Mouse (Mus musculus) erythroblast, embryonic 14.5 days (primary cell): ENCODE measurements around the gene Oxnad1. TPM values are rescaled to one million over a fixed set of nuclear protein-coding genes. Genes with fewer than 3 reads are reported as not detected.
"Not testable (repeated sequence)": the region's sequence is repeated elsewhere in the genome, so short reads cannot be mapped to it uniquely, and the experiment has no call there.

Experiments
- H3K27me3 ChIP-seq: 2 replicates; pipeline ENCODE4 v1.6.1; 2012; ENCODE audit warnings: inconsistent platforms; ENCODE audit not compliant: control insufficient read depth
- H3K36me3 ChIP-seq: 2 replicates; pipeline ENCODE4 v1.6.1; 2012; ENCODE audit warnings: mild to moderate bottlenecking, inconsistent platforms; ENCODE audit not compliant: control insufficient read depth
- H3K4me1 ChIP-seq: 2 replicates; pipeline ENCODE4 v1.6.1; 2012; ENCODE audit warnings: inconsistent platforms; ENCODE audit not compliant: control insufficient read depth
- H3K4me3 ChIP-seq: replicated peaks from 2 replicates; pipeline ENCODE3; 2012; ENCODE audit warnings: moderate library complexity, mild to moderate bottlenecking, inconsistent platforms
- H3K9me3 ChIP-seq: 2 replicates; pipeline ENCODE4 v1.6.1; 2012; ENCODE audit warnings: low read length, inconsistent platforms, mixed read lengths; ENCODE audit not compliant: control insufficient read depth
- GATA1 ChIP-seq: IDR thresholded peaks from 2 replicates; pipeline ENCODE4 v1.6.1; 2012; ENCODE audit warnings: low read length, inconsistent platforms, mixed read lengths
- TAL1 ChIP-seq: IDR thresholded peaks from 3 replicates; pipeline ENCODE4 v1.6.1; 2012; ENCODE audit warnings: low read length, inconsistent platforms, mixed read lengths
- polyA plus RNA-seq: library from polyadenylated mRNA; stranded (reverse); fragments of >175 nt; gene quantifications from 2 replicates; pipeline ENCODE4 v1.2.3, GENCODE M21; 2012

The Oxnad1 gene
- polyA plus RNA-seq, 1 experiment: 0.94 TPM

- H3K27me3 ChIP-seq: no peaks in the 10 kb centered on the region
- H3K4me1 ChIP-seq: peaks cover 34% of the 10 kb centered on the region
- H3K9me3 ChIP-seq: no peaks in the 10 kb centered on the region
- no peak for TF ChIP-seq GATA1
- TF ChIP-seq TAL1: no peak
- H3K36me3 ChIP-seq: peaks cover 33% of the 10 kb centered on the region
- no peak overlapping the region for H3K4me3 ChIP-seq
Measured at GRCm38 (mm10) chr14:32083466-32083865, 1.7 kb upstream of the Oxnad1 start.

- Histone ChIP-seq H3K9me3 (no peaks in the 10 kb centered on the region), H3K36me3 (peaks cover 43% of the 10 kb centered on the region), H3K4me3 (peak within 1 kb of the TSS; percentile 95), H3K4me1 (peaks cover 39% of the 10 kb centered on the region), H3K27me3 (no peaks in the 10 kb centered on the region)
- no peak for TF ChIP-seq TAL1
- no peak for TF ChIP-seq GATA1
Measured at GRCm38 (mm10) chr14:32085486-32086201, 470 bp downstream of the Oxnad1 start, which contains the start of gene Dph3. Dph3 (minus strand) TSS chr14:32085729.

- H3K36me3 ChIP-seq: peaks cover 41% of the 10 kb centered on the region
- no peaks in the 10 kb centered on the region for H3K9me3 ChIP-seq
- TF ChIP-seq TAL1 (no peak), GATA1 (no peak)
- H3K4me1 ChIP-seq: peaks cover 39% of the 10 kb centered on the region
- no peaks in the 10 kb centered on the region for H3K27me3 ChIP-seq
- peak overlapping the region; percentile 95 for H3K4me3 ChIP-seq
Measured at GRCm38 (mm10) chr14:32086226-32086625, 1.1 kb downstream of the Oxnad1 start.

- H3K4me3 ChIP-seq: peak overlapping the region; percentile 95
- not testable (repeated sequence) for H3K9me3 ChIP-seq, H3K27me3 ChIP-seq
- H3K4me1 ChIP-seq: peaks cover 39% of the 10 kb centered on the region
- peaks cover 41% of the 10 kb centered on the region for H3K36me3 ChIP-seq
Measured at GRCm38 (mm10) chr14:32087584-32088248, 2.5 kb downstream of the Oxnad1 start.

GRCm38 (mm10) chr14:32091124-32091523 lies 6.0 kb downstream of the Oxnad1 start:
- Histone ChIP-seq H3K27me3 (no peaks in the 10 kb centered on the region), H3K4me3 (no peak overlapping the region), H3K36me3 (peaks cover 66% of the 10 kb centered on the region), H3K4me1 (peaks cover 24% of the 10 kb centered on the region), H3K9me3 (no peaks in the 10 kb centered on the region)
- no peak for TF ChIP-seq GATA1
- TF ChIP-seq TAL1: no peak

GRCm38 (mm10) chr14:32091704-32092103 lies 6.5 kb downstream of the Oxnad1 start:
- Histone ChIP-seq H3K4me3 (no peak overlapping the region), H3K36me3 (peaks cover 72% of the 10 kb centered on the region), H3K9me3 (no peaks in the 10 kb centered on the region), H3K4me1 (peaks cover 20% of the 10 kb centered on the region), H3K27me3 (no peaks in the 10 kb centered on the region)
- TF ChIP-seq GATA1 (no peak), TAL1 (no peak)

GRCm38 (mm10) chr14:32093018-32093417 lies 7.8 kb downstream of the Oxnad1 start:
- no peaks in the 10 kb centered on the region for H3K9me3 ChIP-seq
- H3K4me3 ChIP-seq: no peak overlapping the region
- no peak for TF ChIP-seq GATA1
- TF ChIP-seq TAL1: no peak
- peaks cover 85% of the 10 kb centered on the region for H3K36me3 ChIP-seq
- no peaks in the 10 kb centered on the region for H3K27me3 ChIP-seq
- H3K4me1 ChIP-seq: peaks cover 10% of the 10 kb centered on the region

GRCm38 (mm10) chr14:32093500-32094117 lies 8.4 kb downstream of the Oxnad1 start:
- peaks cover 89% of the 10 kb centered on the region for H3K36me3 ChIP-seq
- no peaks in the 10 kb centered on the region for H3K9me3 ChIP-seq
- peaks cover 7% of the 10 kb centered on the region for H3K4me1 ChIP-seq
- no peak for TF ChIP-seq GATA1
- TF ChIP-seq TAL1: no peak
- no peaks in the 10 kb centered on the region for H3K27me3 ChIP-seq
- no peak overlapping the region for H3K4me3 ChIP-seq

GRCm38 (mm10) chr14:32095646-32096045 lies 10.5 kb downstream of the Oxnad1 start:
- H3K9me3 ChIP-seq: peaks cover 4% of the 10 kb centered on the region; the same call in 1 of the 2 replicates
- H3K4me3 ChIP-seq: no peak overlapping the region
- H3K27me3 ChIP-seq: no peaks in the 10 kb centered on the region
- peaks cover 4% of the 10 kb centered on the region for H3K4me1 ChIP-seq
- H3K36me3 ChIP-seq: peaks cover 99% of the 10 kb centered on the region
- TF ChIP-seq GATA1 (no peak), TAL1 (no peak)
